Mouse (Mus musculus) heart, postnatal 14 days (tissue): ENCODE results near the gene Pla2g6. TPM values are rescaled to one million over a fixed set of nuclear protein-coding genes. Genes with fewer than 3 reads are reported as not detected.
A peak's percentile ranks its signal among the peaks of the same experiment; 100 is the strongest.

Source experiments
- DNase-seq, 2 experiments: peaks; one replicate each; pipeline ENCODE4 v3.0.0; 2021 to 2022
- intact Hi-C: fragments of 180-260 bp; cut with DNase I; formaldehyde crosslinking; loops from one replicate; pipeline ENCODE4 v1.15.1; 2025
- long read RNA-seq, 2 experiments: library from polyadenylated mRNA; stranded (forward); transcript quantifications; one replicate each; pipeline ENCODE4 v2.0.0; 2021
- total RNA-seq, 2 experiments: library from RNA; stranded (reverse); gene quantifications; 2 replicates each; pipeline ENCODE4 v1.2.3; 2021

The Pla2g6 gene
- total RNA-seq = 10 to 100 TPM; 10.4 to 10.6 TPM
- long read RNA-seq, experiment 1, partial matches to known transcripts = 5 of 18 reads
- long read RNA-seq, experiment 1, other reads (novel, unspliced or antisense) = 8 of 18 reads
- long read RNA-seq, experiment 2, partial matches to known transcripts = 0 of 18 reads
- long read RNA-seq, experiment 2, other reads (novel, unspliced or antisense) = 16 of 18 reads

GRCm38 (mm10) chr15:79328058-79328938 lies at the start of gene Pla2g6:
TSS of gene Pla2g6 (minus strand) at chr15:79328390.
- intact Hi-C loops = no loop called here
- peak; percentile 97 to 98 for DNase-seq

GRCm38 (mm10) chr15:79377681-79378080 lies 49.5 kb upstream of the Pla2g6 start:
- peak; percentile 83 to 87 for DNase-seq
- intact Hi-C loops = loop anchor here (2.0 kb wide), 1 partner anchor 89 kb away; no protein-coding TSS in a partner anchor

- intact Hi-C loops = no loop called here
- DNase-seq = no peak
Measured at GRCm38 (mm10) chr15:79374760-79375159, 46.6 kb upstream of the Pla2g6 start.

GRCm38 (mm10) chr15:79370281-79370843 lies 42.2 kb upstream of the Pla2g6 start:
- no peak for DNase-seq
- intact Hi-C loops = no loop called here

GRCm38 (mm10) chr15:79369452-79370280 lies 41.5 kb upstream of the Pla2g6 start:
- intact Hi-C loops = no loop called here
- no peak for DNase-seq

GRCm38 (mm10) chr15:79368861-79369440 lies 40.8 kb upstream of the Pla2g6 start:
- DNase-seq = peak in 1 of 2 experiments; percentile 54

GRCm38 (mm10) chr15:79368313-79368811 lies 40.2 kb upstream of the Pla2g6 start:
- DNase-seq = peak; percentile 70 to 77
- intact Hi-C loops = no loop called here

More at GRCm38 (mm10) chr15:79368861-79369440, 40.8 kb upstream of the Pla2g6 start:
- intact Hi-C loops = no loop called here

- intact Hi-C loops = no loop called here
- no peak for DNase-seq
Measured at GRCm38 (mm10) chr15:79366402-79366801, 38.2 kb upstream of the Pla2g6 start.

GRCm38 (mm10) chr15:79365068-79365467 lies 36.9 kb upstream of the Pla2g6 start:
- DNase-seq = no peak
- intact Hi-C loops = no loop called here

GRCm38 (mm10) chr15:79364120-79364519 lies 35.9 kb upstream of the Pla2g6 start:
- no peak for DNase-seq
- intact Hi-C loops = no loop called here

- DNase-seq = no peak
- intact Hi-C loops = no loop called here
Measured at GRCm38 (mm10) chr15:79361023-79361422, 32.8 kb upstream of the Pla2g6 start.

GRCm38 (mm10) chr15:79360371-79360770 lies 32.2 kb upstream of the Pla2g6 start:
- intact Hi-C loops = no loop called here
- no peak for DNase-seq

GRCm38 (mm10) chr15:79359954-79360353 lies 31.8 kb upstream of the Pla2g6 start:
- DNase-seq = no peak
- intact Hi-C loops = no loop called here

GRCm38 (mm10) chr15:79357974-79358690 lies 29.9 kb upstream of the Pla2g6 start:
- intact Hi-C loops = no loop called here
- no peak for DNase-seq

- intact Hi-C loops = no loop called here
- peak; percentile 77 to 81 for DNase-seq
Measured at GRCm38 (mm10) chr15:79357036-79357911, 29.1 kb upstream of the Pla2g6 start.

- DNase-seq = no peak
- intact Hi-C loops = no loop called here
Measured at GRCm38 (mm10) chr15:79356481-79356880, 28.3 kb upstream of the Pla2g6 start.

- DNase-seq = no peak
- intact Hi-C loops = no loop called here
Measured at GRCm38 (mm10) chr15:79354619-79355018, 26.4 kb upstream of the Pla2g6 start.

GRCm38 (mm10) chr15:79353690-79354305 lies 25.6 kb upstream of the Pla2g6 start:
- intact Hi-C loops = no loop called here
- no peak for DNase-seq
